In genomic region chr12:51718617-51719016, GRCm38 (mm10) we compare ENCODE assay signal across 28 mouse cellular contexts. TPM values are rescaled to one million over a fixed set of nuclear protein-coding genes. Genes with fewer than 3 reads are reported as not detected.
DNase-seq lines count a peak whose midpoint lies in the region; ATAC-seq and TF ChIP-seq lines count a peak whose summit lies in the region.
"Had no signal": no experiment of that assay in that cellular context is flagged by ENCODE, and none has a peak within 500 bp of the region (broad histone marks: within the 10 kb centered on the region; RNA-seq: fewer than 3 reads in every experiment).

No protein-coding gene starts in this region.

- no peak overlapping the region for H3K4me3 ChIP-seq in MEL (ENCODE audit: control insufficient read depth in 1 of 2, insufficient read depth in 1 of 2, low read depth in 2 of 2, low read length in 2 of 2)
- H3K4me3 ChIP-seq: forebrain, embryonic 10.5 days; forebrain, embryonic 13.5 days; heart, embryonic 12.5 days; heart, embryonic 15.5 days; hindbrain, embryonic 12.5 days; hindbrain, embryonic 15.5 days had no signal

- no peaks in the 10 kb centered on the region for H3K4me1 ChIP-seq in MEL (ENCODE audit: control insufficient read depth in 1 of 2, insufficient read depth in 2 of 2, low read length in 2 of 2)
- H3K4me1 ChIP-seq: heart, embryonic 12.5 days; heart, embryonic 15.5 days; hindbrain, embryonic 12.5 days; hindbrain, embryonic 15.5 days had no signal

- no peaks in the 10 kb centered on the region for H3K27me3 ChIP-seq in MEL (ENCODE audit: control insufficient read depth in 1 of 2, insufficient read depth in 2 of 2, low read length in 2 of 2)
- H3K27me3 ChIP-seq: forebrain, embryonic 13.5 days; heart, embryonic 12.5 days; heart, embryonic 15.5 days; hindbrain, embryonic 12.5 days; hindbrain, embryonic 15.5 days had no signal

- no peak overlapping the region for H3K9ac ChIP-seq in MEL (ENCODE audit: control insufficient read depth, low read depth, low read length, poor library complexity, severe bottlenecking)
- H3K9ac ChIP-seq: forebrain, embryonic 13.5 days; heart, embryonic 12.5 days; heart, embryonic 15.5 days; hindbrain, embryonic 12.5 days; hindbrain, embryonic 15.5 days had no signal

- peak; percentile 99 for ATAC-seq in granulocyte monocyte progenitor cell, adult 5-6 weeks (replicated peaks; ENCODE audit: poor library complexity, severe bottlenecking)
- peak; percentile 98 for ATAC-seq in megakaryocyte progenitor cell, adult 5-6 weeks (replicated peaks; ENCODE audit: poor library complexity)
- ATAC-seq: activated CD4-positive, CD25-positive, alpha-beta regulatory T cell, adult 4 months; CD4-positive, CD25-positive, alpha-beta regulatory T cell, adult 4 months; forebrain, embryonic 13.5 days; forebrain, embryonic 16.5 days had no signal

- H3K36me3 ChIP-seq in MEL (ENCODE audit: control insufficient read depth in 1 of 2, insufficient read depth in 2 of 2, low read length in 2 of 2), result peaks cover 0 to 2% of the 10 kb centered on the region in 2 experiments; a peak in 1 of 4 replicates
- H3K36me3 ChIP-seq: hindbrain, embryonic 12.5 days had no signal

- no peak for TF ChIP-seq CTCF in MEL (IDR thresholded peaks at IDR 0.05 in 2 of 3, conservative IDR thresholded peaks at IDR 0.05 in 1 of 3; ENCODE audit: control insufficient read depth in 1 of 3, insufficient read depth in 1 of 3, low read depth in 2 of 3, low read length in 3 of 3, poor library complexity in 1 of 3, severe bottlenecking in 1 of 3)

- peak; percentile 32 for DNase-seq in lung, postnatal 36 days
- no peak for DNase-seq in lung, postnatal 14 days
- no peak for DNase-seq in MEL (ENCODE audit: low read depth, low spot score)
- no peak for DNase-seq in cerebellum, adult 9-10 months
- DNase-seq in frontal cortex, adult 2 months (ENCODE audit: extremely low spot score in 1 of 2, low spot score in 1 of 2), result no peak
- DNase-seq in adrenal gland, postnatal 4 days (ENCODE audit: low spot score in 2 of 2), result no peak
- DNase-seq: adrenal gland, adult 8-10 months; adrenal gland, postnatal 25 days; cerebellum, adult 11 months; cerebellum, adult 2 months; cerebellum, postnatal 10 days; cerebellum, postnatal 36 days; gastrocnemius, postnatal 10 days; heart, adult 18-20 months; heart, postnatal 10 days; heart, postnatal 36 days; kidney, adult 11 months had no signal

- no peak overlapping the region for H3K27ac ChIP-seq in MEL (ENCODE audit: control insufficient read depth, low read depth, low read length)
- H3K27ac ChIP-seq: forebrain, embryonic 10.5 days; forebrain, embryonic 13.5 days; heart, embryonic 15.5 days; hindbrain, embryonic 12.5 days; hindbrain, embryonic 15.5 days had no signal

- no peak for TF ChIP-seq POLR2A in MEL (IDR thresholded peaks at IDR 0.05; ENCODE audit: control insufficient read depth in 1 of 2, insufficient read depth in 1 of 2, low read depth in 1 of 2, low read length in 2 of 2, poor library complexity in 1 of 2)

- TF ChIP-seq EP300 in MEL (IDR thresholded peaks at IDR 0.05; ENCODE audit: low read depth in 1 of 2, low read length in 2 of 2), result no peak

- H3K79me2 ChIP-seq in MEL (ENCODE audit: control insufficient read depth, insufficient read depth, low read length, poor library complexity), result no peaks in the 10 kb centered on the region

- no peaks in the 10 kb centered on the region for H3K9me3 ChIP-seq in MEL (replicated peaks; ENCODE audit: insufficient read depth, low read length)
- H3K9me3 ChIP-seq: forebrain, embryonic 10.5 days; forebrain, embryonic 13.5 days; heart, embryonic 12.5 days; heart, embryonic 15.5 days; hindbrain, embryonic 12.5 days; hindbrain, embryonic 15.5 days had no signal

- no peak for TF ChIP-seq RAD21 in MEL (IDR thresholded peaks at IDR 0.05; ENCODE audit: low read depth, low read length)

TF ChIP-seq in MEL, 35 proteins besides CTCF, POLR2A, EP300 and RAD21:
- no peak for TF ChIP-seq E2F4 (IDR thresholded peaks at IDR 0.05; ENCODE audit: borderline replicate concordance, low read depth, low read length)
- TF ChIP-seq HCFC1 (IDR thresholded peaks at IDR 0.05; ENCODE audit: low read depth, low read length), result no peak
- no peak for TF ChIP-seq TAL1 (IDR thresholded peaks at IDR 0.05; ENCODE audit: low read length)
- TF ChIP-seq NELFE (IDR thresholded peaks at IDR 0.05; ENCODE audit: low read depth, low read length), result no peak
- no peak for TF ChIP-seq ZC3H11A (IDR thresholded peaks at IDR 0.05; ENCODE audit: low read depth, low read length)
- TF ChIP-seq RCOR1 (IDR thresholded peaks at IDR 0.05; ENCODE audit: low read depth, low read length), result peak; percentile 20; the same call in 1 of the 2 replicates
- no peak for TF ChIP-seq MAZ (IDR thresholded peaks at IDR 0.05; ENCODE audit: low read depth, low read length)
TF ChIP-seq in MEL: peak in this region for 1.

RNA-seq across cellular contexts. Expression of gene Strn3, which starts 26.9 kb away (rescaled TPM):
- 25.1 and 29.4 TPM in 2 replicates for total RNA-seq in MEL (2012; rRNA removed)
- 10 to 100 TPM; 19.0 to 46.3 TPM for polyA plus RNA-seq in MEL (2012; ENCODE audit: insufficient read depth in 1 of 2, insufficient read length in 2 of 2, low read depth in 1 of 2, low replicate concordance in 2 of 2, missing spikeins in 1 of 2)
- 30.4 and 34.3 TPM in 2 replicates for total RNA-seq in granulocyte monocyte progenitor cell, adult 5-6 weeks (2014; fragmentation: Nextera tagmentation)
- total RNA-seq in granulocyte monocyte progenitor cell, adult 5-6 weeks (2017), result 51.1 and 60.8 TPM in 2 replicates
- total RNA-seq in megakaryocyte progenitor cell, adult 5-6 weeks (2015), result 34.8 and 36.5 TPM in 2 replicates
- 47.9 and 69.3 TPM in 2 replicates for total RNA-seq in megakaryocyte progenitor cell, adult 5-6 weeks (2017)
- 61.3 and 69.0 TPM in 2 replicates for polyA plus RNA-seq in frontal cortex, adult 2 months (2012; rRNA removed)
- total RNA-seq in adrenal gland, postnatal 4 days (2021), result 10 to 100 TPM; 81.6 to 84.8 TPM

RNA-seq across cellular contexts. Expression of gene Ap4s1, which starts 27.8 kb away (rescaled TPM):
- 10.1 and 13.3 TPM in 2 replicates for total RNA-seq in MEL (2012; rRNA removed)
- polyA plus RNA-seq in MEL (2012; ENCODE audit: insufficient read depth in 1 of 2, insufficient read length in 2 of 2, low read depth in 1 of 2, low replicate concordance in 2 of 2, missing spikeins in 1 of 2), result 1 to 10 TPM in 1 of 2 experiments, not detected in 1; 9.0 TPM
- 23.7 and 40.1 TPM in 2 replicates for total RNA-seq in granulocyte monocyte progenitor cell, adult 5-6 weeks (2014; fragmentation: Nextera tagmentation)
- total RNA-seq in granulocyte monocyte progenitor cell, adult 5-6 weeks (2017), result 16.8 and 27.4 TPM in 2 replicates
- total RNA-seq in megakaryocyte progenitor cell, adult 5-6 weeks (2015), result 35.4 and 40.2 TPM in 2 replicates
- total RNA-seq in megakaryocyte progenitor cell, adult 5-6 weeks (2017), result 20.9 and 23.8 TPM in 2 replicates
- 57.1 and 58.9 TPM in 2 replicates for polyA plus RNA-seq in frontal cortex, adult 2 months (2012; rRNA removed)
- 10 to 100 TPM; 19.9 to 21.5 TPM for total RNA-seq in adrenal gland, postnatal 4 days (2021)
